Mouse (Mus musculus): ENCODE data around the gene Zfp346.

DNA sequence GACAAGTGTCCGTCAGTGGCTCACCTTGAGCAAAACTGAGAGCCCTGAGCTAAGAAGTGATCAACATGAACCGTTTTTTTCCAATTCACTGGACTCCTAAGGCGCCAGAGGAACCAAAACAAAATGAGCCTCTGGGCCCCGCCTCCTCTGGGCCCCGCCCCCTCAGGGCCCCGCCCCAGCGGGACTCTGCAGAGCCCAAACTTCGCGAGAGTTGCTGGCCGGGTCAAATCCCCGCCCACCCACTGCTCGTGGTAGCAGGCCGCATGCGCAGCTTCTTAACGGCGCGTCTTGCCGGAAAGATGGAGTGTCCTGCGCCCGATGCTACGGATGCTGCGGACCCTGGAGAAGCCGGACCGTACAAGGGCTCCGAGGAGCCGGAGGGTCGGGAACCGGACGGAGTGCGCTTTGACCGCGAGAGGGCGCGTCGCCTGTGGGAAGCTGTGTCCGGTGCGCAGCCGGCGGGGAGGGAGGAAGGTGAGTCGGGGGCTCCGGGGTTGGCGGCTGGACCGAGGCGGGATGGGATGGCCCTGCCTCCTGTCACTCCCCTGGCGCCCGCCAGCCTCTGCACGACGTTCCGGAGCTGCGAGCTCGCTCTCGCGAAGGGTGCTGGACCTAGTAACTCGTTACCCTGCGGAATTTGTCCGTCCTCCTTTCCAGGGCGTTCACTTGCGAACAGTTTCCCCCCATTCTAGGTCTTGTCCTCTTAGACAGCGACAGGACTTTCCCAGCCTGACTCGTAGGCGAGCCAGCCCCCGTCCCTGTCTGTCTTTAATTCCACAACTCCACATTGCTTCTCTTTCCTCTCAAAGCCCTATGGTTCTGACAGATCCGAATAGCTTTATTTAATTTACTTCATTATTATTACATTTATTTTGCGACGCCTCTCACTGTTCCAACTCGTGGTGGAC lies at the start of gene Zfp346:
- TF ChIP-seq FLI1 (IDR thresholded peaks at IDR 0.05; ENCODE audit: low read length): no peak
- TF ChIP-seq GATA1 (IDR thresholded peaks at IDR 0.05; ENCODE audit: borderline replicate concordance, low read length): no peak

Measured in megakaryocyte, embryonic 14.5 days (primary cell).